Mouse (Mus musculus) layer of hippocampus, postnatal 14 days (tissue): ENCODE data around the gene Dnajc9. TPM values are rescaled to one million over a fixed set of nuclear protein-coding genes. Genes with fewer than 3 reads are reported as not detected.

Experiments
- DNase-seq, 2 experiments: peaks; one replicate each; pipeline ENCODE4 v3.0.0; 2021 to 2022; ENCODE audit warnings: low spot score in 2 of 2, mixed read lengths in 1 of 2
- long read RNA-seq, 2 experiments: library from polyadenylated mRNA; stranded (forward); transcript quantifications; one replicate each; pipeline ENCODE4 v2.0.0; 2021
- total RNA-seq, 2 experiments: library from RNA; stranded (reverse); gene quantifications; 2 replicates each; pipeline ENCODE4 v1.2.3; 2021

The Dnajc9 gene
- total RNA-seq: 10 to 100 TPM; 21.9 to 22.4 TPM
- long read RNA-seq, experiment 1, transcript Dnajc9-201 (5 exons, 1,631 nt): major isoform, 14 of 16 reads
- long read RNA-seq, experiment 1, partial matches to known transcripts: 0 of 16 reads
- long read RNA-seq, experiment 1, other reads (novel, unspliced or antisense): 1 of 16 reads
- long read RNA-seq, experiment 2, transcript Dnajc9-201 (5 exons, 1,631 nt): major isoform, 18 of 25 reads
- long read RNA-seq, experiment 2, partial matches to known transcripts: 1 of 25 reads
- long read RNA-seq, experiment 2, other reads (novel, unspliced or antisense): 2 of 25 reads

- peak; percentile 91 to 95 for DNase-seq
Measured at GRCm38 (mm10) chr14:20388441-20389129, at the start of gene Dnajc9. Gene Dnajc9 (minus strand): TSS chr14:20388910.

GRCm38 (mm10) chr14:20436976-20437375 lies 48.3 kb upstream of the Dnajc9 start:
- no peak for DNase-seq

GRCm38 (mm10) chr14:20432420-20432819 lies 43.7 kb upstream of the Dnajc9 start:
- DNase-seq: no peak

- no peak for DNase-seq
Measured at GRCm38 (mm10) chr14:20431726-20432125, 43.0 kb upstream of the Dnajc9 start.

GRCm38 (mm10) chr14:20429833-20430232 lies 41.1 kb upstream of the Dnajc9 start:
- DNase-seq: no peak

GRCm38 (mm10) chr14:20428593-20428992 lies 39.9 kb upstream of the Dnajc9 start:
- DNase-seq: no peak

GRCm38 (mm10) chr14:20423046-20423445 lies 34.3 kb upstream of the Dnajc9 start:
- no peak for DNase-seq

- peak in 1 of 2 experiments; percentile 13 for DNase-seq
Measured at GRCm38 (mm10) chr14:20422257-20422656, 33.5 kb upstream of the Dnajc9 start.

- DNase-seq: no peak
Measured at GRCm38 (mm10) chr14:20400071-20400470, 11.4 kb upstream of the Dnajc9 start.

GRCm38 (mm10) chr14:20398864-20399263 lies 10.2 kb upstream of the Dnajc9 start:
- DNase-seq: no peak

- no peak for DNase-seq
Measured at GRCm38 (mm10) chr14:20397220-20397619, 8.5 kb upstream of the Dnajc9 start.

GRCm38 (mm10) chr14:20393205-20393913 lies 4.6 kb upstream of the Dnajc9 start, which contains the start of gene Mrps16:
Gene Mrps16 (minus strand): TSS chr14:20393634.
- DNase-seq: peak; percentile 86 to 96

GRCm38 (mm10) chr14:20392326-20392725 lies 3.6 kb upstream of the Dnajc9 start:
- no peak for DNase-seq

GRCm38 (mm10) chr14:20389446-20390079 lies 853 bp upstream of the Dnajc9 start:
- no peak for DNase-seq

GRCm38 (mm10) chr14:20379753-20380430 lies 8.8 kb downstream of the Dnajc9 start:
- no peak for DNase-seq

- DNase-seq: no peak
Measured at GRCm38 (mm10) chr14:20379087-20379640, 9.5 kb downstream of the Dnajc9 start.

- no peak for DNase-seq
Measured at GRCm38 (mm10) chr14:20378313-20379061, 10.2 kb downstream of the Dnajc9 start.

GRCm38 (mm10) chr14:20377112-20377521 lies 11.6 kb downstream of the Dnajc9 start:
- DNase-seq: no peak

- no peak for DNase-seq
Measured at GRCm38 (mm10) chr14:20371854-20372253, 16.9 kb downstream of the Dnajc9 start.

GRCm38 (mm10) chr14:20370798-20371197 lies 17.9 kb downstream of the Dnajc9 start:
- DNase-seq: no peak
